Mouse (Mus musculus) liver, embryonic 12.5 days (tissue): Measurements from ENCODE around the gene Mael. TPM values are rescaled to one million over a fixed set of nuclear protein-coding genes. Genes with fewer than 3 reads are reported as not detected.

Experiments
- ATAC-seq: fragments of 200-750 bp; cut with Nextera tagmentation; 2 replicates; pipeline ENCODE4 v1.8.0; 2017; ENCODE audit warnings: moderate number of reproducible peaks, mild to moderate bottlenecking, moderate library complexity
- H3K27ac ChIP-seq: fragments of 300-500 bp; sonication (generic); 2 replicates; pipeline ENCODE4 v1.5.1; 2016; ENCODE audit warnings: mild to moderate bottlenecking
- H3K27me3 ChIP-seq: fragments of 300-500 bp; sonication (generic); replicated peaks from 2 replicates; pipeline ENCODE4 v1.6.1; 2016; ENCODE audit warnings: mild to moderate bottlenecking, moderate library complexity
- H3K36me3 ChIP-seq: fragments of 300-500 bp; sonication (generic); 2 replicates; pipeline ENCODE4 v1.6.1; 2016; ENCODE audit warnings: mild to moderate bottlenecking, moderate library complexity
- H3K4me1 ChIP-seq: fragments of 300-500 bp; sonication (generic); 2 replicates; pipeline ENCODE4 v1.6.1; 2016
- H3K4me2 ChIP-seq: fragments of 300-500 bp; sonication (generic); 2 replicates; pipeline ENCODE4 v1.6.1; 2016; ENCODE audit warnings: mild to moderate bottlenecking, moderate library complexity
- H3K4me3 ChIP-seq: fragments of 300-500 bp; sonication (generic); 2 replicates; pipeline ENCODE4 v1.5.1; 2016; ENCODE audit warnings: mild to moderate bottlenecking, moderate library complexity
- H3K9ac ChIP-seq: fragments of 300-500 bp; sonication (generic); 2 replicates; pipeline ENCODE4 v1.6.1; 2016; ENCODE audit warnings: mild to moderate bottlenecking, moderate library complexity
- H3K9me3 ChIP-seq: fragments of 300-500 bp; sonication (generic); replicated peaks from 2 replicates; pipeline ENCODE4 v1.6.1; 2016; ENCODE audit warnings: mild to moderate bottlenecking, moderate library complexity
- WGBS: fragments of 180-500 bp; shearing (Covaris S2); methylation state at CpG from one replicate; pipeline ENCODE4 v1.1.7; 2016; ENCODE audit not compliant: insufficient replicate concordance; 5-methylcytosine and 5-hydroxymethylcytosine counted together
- polyA plus RNA-seq: library from polyadenylated mRNA; unstranded; fragments of >200 nt; fragmentation: Nextera tagmentation; extraction: Ambion mirVana; gene quantifications from 2 replicates; pipeline ENCODE4 v1.2.1, GENCODE M21; 2016

The Mael gene
- not detected in 2 replicates for polyA plus RNA-seq

GRCm38 (mm10) chr1:166238315-166238969 is at the start of gene Mael:
Gene Mael, minus strand, starts transcription at chr1:166238747.
- WGBS: 69% methylated on average over 53 of the region's 53 CpGs
- no peak for ATAC-seq
- no peaks in the 10 kb centered on the region; the same call in 1 of the 2 replicates for H3K9me3 ChIP-seq
- H3K36me3 ChIP-seq: no peaks in the 10 kb centered on the region
- H3K27ac ChIP-seq: no peak within 1 kb of the TSS
- H3K9ac ChIP-seq: no peak within 1 kb of the TSS
- H3K4me3 ChIP-seq: no peak within 1 kb of the TSS
- H3K4me2 ChIP-seq: no peak within 1 kb of the TSS
- H3K4me1 ChIP-seq: no peaks in the 10 kb centered on the region
- no peaks in the 10 kb centered on the region for H3K27me3 ChIP-seq

GRCm38 (mm10) chr1:166286231-166286630 is 47.7 kb upstream of the Mael start:
- peaks cover 15% of the 10 kb centered on the region for H3K27me3 ChIP-seq
- H3K4me3 ChIP-seq: no peak overlapping the region
- H3K27ac ChIP-seq: no peak overlapping the region
- H3K4me2 ChIP-seq: no peak overlapping the region
- H3K36me3 ChIP-seq: no peaks in the 10 kb centered on the region
- 78% methylated on average over 9 of the region's 9 CpGs for WGBS
- ATAC-seq: no peak
- no peaks in the 10 kb centered on the region for H3K9me3 ChIP-seq
- no peaks in the 10 kb centered on the region for H3K4me1 ChIP-seq
- no peak overlapping the region for H3K9ac ChIP-seq

GRCm38 (mm10) chr1:166284390-166284789 is 45.8 kb upstream of the Mael start:
- Histone ChIP-seq H3K27ac (no peak overlapping the region), H3K9me3 (no peaks in the 10 kb centered on the region), H3K4me2 (no peak overlapping the region), H3K27me3 (peaks cover 23% of the 10 kb centered on the region), H3K4me1 (no peaks in the 10 kb centered on the region), H3K4me3 (no peak overlapping the region), H3K9ac (no peak overlapping the region), H3K36me3 (no peaks in the 10 kb centered on the region)
- 54% methylated on average over 8 of the region's 8 CpGs for WGBS
- no peak for ATAC-seq

GRCm38 (mm10) chr1:166283451-166283850 is 44.9 kb upstream of the Mael start:
- no peak overlapping the region for H3K27ac ChIP-seq

GRCm38 (mm10) chr1:166282597-166283210 is 44.2 kb upstream of the Mael start:
- 13% methylated on average over 22 of the region's 22 CpGs for WGBS
- Histone ChIP-seq H3K9me3 (no peaks in the 10 kb centered on the region), H3K36me3 (no peaks in the 10 kb centered on the region), H3K9ac (no peak overlapping the region), H3K4me2 (peak overlapping the region; percentile 10; the same call in 1 of the 2 replicates), H3K4me1 (no peaks in the 10 kb centered on the region), H3K27ac (no peak overlapping the region), H3K4me3 (no peak overlapping the region), H3K27me3 (peaks cover 23% of the 10 kb centered on the region)
- no peak for ATAC-seq

More at GRCm38 (mm10) chr1:166283451-166283850, 44.9 kb upstream of the Mael start:
- no peak overlapping the region for H3K9ac ChIP-seq
- no peak overlapping the region for H3K4me3 ChIP-seq
- no peaks in the 10 kb centered on the region for H3K9me3 ChIP-seq
- 79% methylated on average over 6 of the region's 6 CpGs for WGBS
- no peak overlapping the region for H3K4me2 ChIP-seq
- H3K36me3 ChIP-seq: no peaks in the 10 kb centered on the region
- H3K4me1 ChIP-seq: no peaks in the 10 kb centered on the region
- peaks cover 23% of the 10 kb centered on the region for H3K27me3 ChIP-seq
- ATAC-seq: no peak

GRCm38 (mm10) chr1:166281836-166282235 is 43.3 kb upstream of the Mael start:
- H3K36me3 ChIP-seq: no peaks in the 10 kb centered on the region
- peaks cover 23% of the 10 kb centered on the region for H3K27me3 ChIP-seq
- no peak for ATAC-seq
- WGBS: 55% methylated on average over 3 of the region's 3 CpGs
- no peak overlapping the region for H3K4me3 ChIP-seq
- H3K9me3 ChIP-seq: no peaks in the 10 kb centered on the region
- no peak overlapping the region for H3K27ac ChIP-seq
- no peak overlapping the region for H3K9ac ChIP-seq
- H3K4me1 ChIP-seq: no peaks in the 10 kb centered on the region
- H3K4me2 ChIP-seq: no peak overlapping the region

- H3K36me3 ChIP-seq: no peaks in the 10 kb centered on the region
- no peak overlapping the region for H3K9ac ChIP-seq
- peaks cover 23% of the 10 kb centered on the region for H3K27me3 ChIP-seq
- no peak overlapping the region for H3K4me2 ChIP-seq
- H3K4me1 ChIP-seq: no peaks in the 10 kb centered on the region
- 46% methylated on average over 1 of the region's 1 CpGs for WGBS
- no peak overlapping the region for H3K4me3 ChIP-seq
- H3K27ac ChIP-seq: no peak overlapping the region
- no peaks in the 10 kb centered on the region for H3K9me3 ChIP-seq
- ATAC-seq: no peak
Measured at GRCm38 (mm10) chr1:166281287-166281686, 42.7 kb upstream of the Mael start.

GRCm38 (mm10) chr1:166280566-166280965 is 42.0 kb upstream of the Mael start:
- no peak overlapping the region for H3K4me2 ChIP-seq
- H3K4me1 ChIP-seq: no peaks in the 10 kb centered on the region
- ATAC-seq: no peak
- no peak overlapping the region for H3K4me3 ChIP-seq
- no peaks in the 10 kb centered on the region for H3K9me3 ChIP-seq
- 10% methylated on average over 1 of the region's 1 CpGs for WGBS
- peaks cover 23% of the 10 kb centered on the region for H3K27me3 ChIP-seq
- no peaks in the 10 kb centered on the region for H3K36me3 ChIP-seq
- H3K27ac ChIP-seq: no peak overlapping the region
- no peak overlapping the region for H3K9ac ChIP-seq

GRCm38 (mm10) chr1:166279580-166280206 is 41.1 kb upstream of the Mael start:
- H3K4me1 ChIP-seq: no peaks in the 10 kb centered on the region
- no peak overlapping the region for H3K4me2 ChIP-seq
- H3K9me3 ChIP-seq: no peaks in the 10 kb centered on the region
- ATAC-seq: no peak
- H3K36me3 ChIP-seq: no peaks in the 10 kb centered on the region
- no peak overlapping the region for H3K9ac ChIP-seq
- H3K4me3 ChIP-seq: no peak overlapping the region
- H3K27ac ChIP-seq: no peak overlapping the region
- 42% methylated on average over 9 of the region's 9 CpGs for WGBS
- H3K27me3 ChIP-seq: peaks cover 23% of the 10 kb centered on the region

- ATAC-seq: no peak
- WGBS: 47% methylated on average over 2 of the region's 2 CpGs
Measured at GRCm38 (mm10) chr1:166278786-166279185, 40.2 kb upstream of the Mael start.

GRCm38 (mm10) chr1:166268218-166268617 is 29.7 kb upstream of the Mael start:
- Histone ChIP-seq H3K4me3 (no peak overlapping the region), H3K27me3 (no peaks in the 10 kb centered on the region), H3K27ac (no peak overlapping the region), H3K4me1 (no peaks in the 10 kb centered on the region), H3K4me2 (no peak overlapping the region), H3K9me3 (no peaks in the 10 kb centered on the region), H3K36me3 (no peaks in the 10 kb centered on the region), H3K9ac (no peak overlapping the region)
- ATAC-seq: no peak
- WGBS: 65% methylated on average over 5 of the region's 5 CpGs

More at GRCm38 (mm10) chr1:166278786-166279185, 40.2 kb upstream of the Mael start:
- H3K9ac ChIP-seq: no peak overlapping the region
- peaks cover 23% of the 10 kb centered on the region for H3K27me3 ChIP-seq
- no peaks in the 10 kb centered on the region for H3K36me3 ChIP-seq
- no peak overlapping the region for H3K4me3 ChIP-seq
- no peaks in the 10 kb centered on the region for H3K9me3 ChIP-seq
- H3K27ac ChIP-seq: no peak overlapping the region
- no peak overlapping the region for H3K4me2 ChIP-seq
- no peaks in the 10 kb centered on the region for H3K4me1 ChIP-seq

- Histone ChIP-seq H3K9ac (no peak overlapping the region), H3K9me3 (no peaks in the 10 kb centered on the region), H3K4me3 (no peak overlapping the region), H3K4me2 (no peak overlapping the region), H3K4me1 (no peaks in the 10 kb centered on the region), H3K27ac (no peak overlapping the region), H3K36me3 (no peaks in the 10 kb centered on the region), H3K27me3 (no peaks in the 10 kb centered on the region)
- 51% methylated on average over 9 of the region's 9 CpGs for WGBS
- no peak for ATAC-seq
Measured at GRCm38 (mm10) chr1:166266918-166267317, 28.4 kb upstream of the Mael start.
